Mouse (Mus musculus) heart, adult 2 months (tissue): Measurements from ENCODE around the gene Dgke.

ENCODE experiments used
- CTCF ChIP-seq: fragments of 200-600 bp; IDR thresholded peaks from 2 replicates; pipeline ENCODE4 v1.8.1; 2022; ENCODE audit warnings: antibody characterized with exemption, mild to moderate bottlenecking, moderate library complexity
- EP300 ChIP-seq: fragments of 200-500 bp; IDR thresholded peaks from 2 replicates; pipeline ENCODE4 v1.6.1; 2011; ENCODE audit warnings: low read depth, low read length, control low read depth; ENCODE audit not compliant: insufficient read depth
- POLR2A ChIP-seq: fragments of 200-500 bp; IDR thresholded peaks from 2 replicates; pipeline ENCODE4 v1.6.1; 2011; ENCODE audit warnings: mild to moderate bottlenecking, low read depth, low read length, control low read depth; ENCODE audit not compliant: insufficient read depth

DNA sequence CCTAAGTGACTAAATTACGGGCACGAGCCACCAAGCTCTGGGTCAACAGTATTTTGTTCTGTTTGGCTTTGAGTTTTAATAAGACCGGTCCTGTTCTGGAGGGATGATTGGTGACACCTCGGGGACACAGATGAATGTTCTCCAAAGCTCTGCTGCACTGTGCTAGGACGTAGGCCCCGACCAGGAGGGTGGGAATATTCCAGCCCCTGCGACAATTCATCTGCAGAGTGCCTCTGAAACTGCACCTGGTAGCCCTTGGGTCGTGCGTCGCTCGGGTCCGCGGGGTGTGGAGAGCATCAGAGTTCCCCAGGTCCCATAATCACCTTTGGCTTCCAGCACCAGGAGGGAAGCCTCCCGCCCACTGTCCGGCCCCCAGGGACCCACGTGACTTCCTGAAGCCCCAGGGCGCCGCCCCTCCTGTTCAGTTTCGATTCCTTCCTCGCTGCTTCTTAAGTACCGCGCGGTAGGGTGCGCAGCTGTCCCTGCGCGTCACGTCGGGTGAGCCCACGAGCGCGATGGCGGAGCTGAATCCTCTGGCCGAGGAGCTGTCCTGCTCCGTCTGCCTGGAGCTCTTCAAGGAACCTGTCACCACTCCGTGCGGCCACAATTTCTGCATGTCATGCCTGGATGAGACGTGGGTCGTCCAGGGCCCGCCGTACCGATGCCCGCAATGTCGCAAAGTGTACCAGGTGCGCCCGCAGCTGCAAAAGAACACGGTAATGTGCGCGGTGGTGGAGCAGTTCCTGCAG, 67.5 kb downstream of the Dgke start, which contains the start of gene Trim25:
- TF ChIP-seq CTCF = peak; percentile 40
- peak; percentile 98 for TF ChIP-seq POLR2A
- peak; percentile 94 for TF ChIP-seq EP300
